Mouse (Mus musculus) B cell, adult 67 days (primary cell): ENCODE results near the gene Higd1a. TPM values are rescaled to one million over a fixed set of nuclear protein-coding genes. Genes with fewer than 3 reads are reported as not detected.

Source experiments
- total RNA-seq, 2 experiments: library from RNA; stranded (reverse); gene quantifications; 4 replicates each; pipeline ENCODE4 v1.2.4; 2023

Gene Higd1a
- total RNA-seq, result 10 to 100 TPM; 31.2 to 36.9 TPM

DNA sequence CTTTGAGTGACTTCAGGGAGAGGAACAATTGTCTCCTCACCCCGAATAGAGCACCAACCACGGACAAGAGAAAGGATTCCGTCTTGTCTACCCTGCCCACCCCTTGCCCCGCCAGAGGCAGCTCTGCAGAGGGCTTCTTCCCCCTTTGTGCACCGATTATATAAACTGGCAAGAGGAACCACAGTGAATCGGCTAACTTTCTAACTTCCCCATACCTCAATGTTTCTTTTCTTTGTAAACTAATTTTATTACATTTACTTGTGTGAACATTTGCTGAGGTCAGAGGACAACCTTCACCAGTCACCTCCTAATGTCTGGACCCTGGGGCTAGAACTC, at the start of gene Higd1a:
Gene Higd1a, minus strand, starts transcription at position 210 of the 336 bp plus-strand sequence.

DNA sequence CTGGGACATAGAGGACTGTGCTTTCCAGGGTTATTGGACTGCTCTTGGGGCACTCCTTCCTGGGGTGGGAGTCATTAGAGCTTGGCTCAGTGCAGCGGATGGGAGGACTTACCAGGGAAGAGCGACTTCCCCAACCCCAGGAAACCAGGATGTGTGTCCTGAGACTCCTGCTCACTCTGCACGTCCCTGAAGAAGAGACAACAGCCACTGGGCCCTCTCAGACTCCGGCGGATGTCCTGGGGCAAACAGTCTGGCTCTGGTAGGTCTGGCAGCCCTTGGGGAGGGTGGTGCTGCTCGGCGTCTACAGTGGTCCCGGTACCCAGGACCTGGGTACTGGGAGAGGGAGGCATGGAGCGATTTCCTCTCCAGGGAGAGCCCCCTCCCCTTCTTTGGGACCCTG, 40.1 kb upstream of the Higd1a start, which contains the start of gene Ackr2:
Gene Ackr2, plus strand, starts transcription at position 111 of the 400 bp plus-strand sequence.

DNA sequence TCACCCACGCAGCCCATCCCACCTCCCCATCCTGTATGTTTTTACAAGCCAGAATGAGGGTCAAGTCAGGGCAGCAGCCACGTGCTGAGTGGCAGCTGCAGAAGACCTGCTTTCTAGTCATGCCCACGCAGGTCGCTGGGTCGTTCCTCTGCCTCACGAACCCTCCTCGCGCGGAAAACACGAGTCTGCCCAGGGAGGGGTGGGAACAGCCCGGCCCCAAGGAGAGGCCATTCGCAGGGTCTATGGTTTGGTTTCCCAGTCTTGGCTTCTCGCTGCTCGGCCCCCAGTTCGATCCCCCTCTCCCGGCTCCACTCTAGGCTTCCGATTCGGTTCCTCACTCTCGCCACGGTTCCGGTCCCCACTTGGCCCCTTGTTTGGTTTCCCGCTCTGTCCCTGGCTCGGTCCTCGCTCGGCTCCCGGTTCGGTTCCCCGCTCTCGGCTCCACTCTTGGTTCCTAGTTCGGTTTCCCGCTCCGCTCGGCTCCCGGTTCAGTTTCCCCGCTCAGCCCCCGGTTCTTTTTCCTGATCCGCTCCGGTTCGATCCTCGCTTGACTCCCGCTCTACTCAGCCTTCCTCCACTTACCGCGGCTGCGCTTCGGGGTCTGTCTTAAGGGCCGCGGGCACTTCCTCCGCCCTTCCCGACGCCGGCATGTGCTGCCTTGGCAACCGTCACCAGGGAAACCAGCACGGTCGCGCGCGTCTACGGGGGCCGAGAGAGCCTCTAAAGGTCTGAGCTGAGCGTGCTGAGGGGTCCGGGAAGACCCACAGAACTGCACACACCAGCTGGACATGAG, 19.1 kb downstream of the Higd1a start, which contains the start of gene Ccdc13:
Gene Ccdc13, minus strand, starts transcription at position 633 of the 793 bp plus-strand sequence.

Other genes starting within 250 kb of the Higd1a start
- gene Lyzl4, start 216.3 kb downstream of the Higd1a start, total RNA-seq, result not detected
- gene Vipr1, start 215.6 kb downstream of the Higd1a start, total RNA-seq, result 1 to 10 TPM in 1 of 2 experiments, not detected in 1; 2.8 TPM
- 10 to 100 TPM; 23.5 to 25.5 TPM for gene Sec22c, start 152.9 kb downstream of the Higd1a start, total RNA-seq
- gene Ss18l2, start 148.0 kb downstream of the Higd1a start, total RNA-seq, result 10 to 100 TPM; 18.4 to 25.7 TPM
- gene Nktr, start 139.2 kb downstream of the Higd1a start, total RNA-seq, result 100 to 1,000 TPM; 252 to 254 TPM
- under 1 TPM in 1 of 2 experiments, not detected in 1; 0.86 TPM for gene Zfp651, start 99.0 kb downstream of the Higd1a start, total RNA-seq
- not detected for gene Klhl40, start 80.8 kb downstream of the Higd1a start, total RNA-seq
- gene Hhatl, start 65.9 kb downstream of the Higd1a start, total RNA-seq, result not detected
- gene Ccdc13, start 18.9 kb downstream of the Higd1a start, total RNA-seq, result not detected
- gene Ackr2, start 40.0 kb upstream of the Higd1a start, total RNA-seq, result 10 to 100 TPM; 22.2 to 23.1 TPM
- gene Cyp8b1, start 57.9 kb upstream of the Higd1a start, total RNA-seq, result not detected
- gene Fam198a, start 92.6 kb upstream of the Higd1a start, total RNA-seq, result 1 to 10 TPM in 1 of 2 experiments, under 1 TPM in 1; 0.93 to 1.3 TPM
- not detected for gene Pomgnt2, start 138.7 kb upstream of the Higd1a start, total RNA-seq